17 mouse cellular contexts compared by ENCODE assay signal in the genomic region with DNA sequence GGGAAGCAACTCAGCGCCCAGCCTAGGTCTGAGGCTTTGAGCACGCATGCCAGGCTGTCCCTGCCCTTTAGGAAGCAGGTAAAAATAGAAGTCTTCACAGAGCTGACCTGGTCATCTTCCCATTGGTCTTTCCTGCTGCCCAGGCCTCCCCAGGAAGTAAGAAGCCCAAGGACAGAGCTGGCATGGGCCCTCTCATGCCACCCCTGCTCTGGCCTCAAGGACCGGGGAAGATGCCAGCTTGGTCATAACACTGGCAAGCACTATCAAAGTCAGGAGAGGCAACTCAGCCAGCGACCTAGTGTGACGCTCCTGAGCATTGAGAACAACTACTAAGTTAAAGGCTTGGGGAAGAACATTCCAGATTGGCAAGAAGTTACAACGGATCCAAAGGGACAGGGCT. TPM values are rescaled to one million over a fixed set of nuclear protein-coding genes. Genes with fewer than 3 reads are reported as not detected.
A peak's percentile ranks its signal among the peaks of the same experiment; 100 is the strongest.
DNase-seq lines count a peak whose midpoint lies in the region; ATAC-seq lines count a peak whose summit lies in the region.
"Had no signal": no experiment of that assay in that cellular context is flagged by ENCODE, and none has a peak within 500 bp of the region (broad histone marks: within the 10 kb centered on the region; RNA-seq: fewer than 3 reads in every experiment).

No protein-coding gene starts in this region.

- intact Hi-C loops in heart, postnatal 10 days (cut with DNase I) = loop anchor here (2.0 kb wide), 1 partner anchor 38 kb away; the partner anchor contains the start of gene Cbx4

- H3K4me1 ChIP-seq in brown adipose tissue, adult 24 weeks (ENCODE audit: control insufficient read depth, insufficient read depth, insufficient read length, low read length) = peaks cover 16% of the 10 kb centered on the region
- peaks cover 44% of the 10 kb centered on the region for H3K4me1 ChIP-seq in hindbrain, embryonic 12.5 days
- peaks cover 29% of the 10 kb centered on the region for H3K4me1 ChIP-seq in forebrain, embryonic 14.5 days (ENCODE audit: control insufficient read depth, insufficient read depth, low read length)

- no peak overlapping the region for H3K4me3 ChIP-seq in brown adipose tissue, adult 24 weeks (ENCODE audit: insufficient read depth, low read depth, low read length)
- H3K4me3 ChIP-seq in hindbrain, embryonic 12.5 days = no peak overlapping the region
- H3K4me3 ChIP-seq in forebrain, embryonic 14.5 days (ENCODE audit: low read depth, low read length) = no peak overlapping the region
- H3K4me3 ChIP-seq: liver, embryonic 15.5 days; midbrain, embryonic 10.5 days had no signal

- peak; percentile 88 for DNase-seq in gastrocnemius, adult 18-20 months (ENCODE audit: low spot score)
- no peak for DNase-seq in gastrocnemius, postnatal 4 days (ENCODE audit: low spot score in 2 of 2)
- peak; percentile 75 for DNase-seq in adipocyte (ENCODE audit: low spot score)
- peak; percentile 84 to 88 for DNase-seq in heart, postnatal 10 days
- no peak for DNase-seq in spleen, adult 18-20 months
- no peak for DNase-seq in forebrain, embryonic 14.5 days (ENCODE audit: low spot score)
- DNase-seq: kidney, adult 8-10 months; lung, postnatal 10 days; retina, postnatal 1 day; thymus, postnatal 36 days had no signal

- H3K4me2 ChIP-seq in hindbrain, embryonic 12.5 days (replicated peaks) = no peak overlapping the region
- H3K4me2 ChIP-seq in forebrain, embryonic 14.5 days (ENCODE audit: low read length) = no peak overlapping the region
- H3K4me2 ChIP-seq: hindbrain, embryonic 14.5 days; liver, embryonic 15.5 days had no signal

- no peak overlapping the region for H3K9ac ChIP-seq in hindbrain, embryonic 12.5 days
- no peak overlapping the region for H3K9ac ChIP-seq in forebrain, embryonic 14.5 days (ENCODE audit: low read length)
- H3K9ac ChIP-seq: hindbrain, embryonic 14.5 days; liver, embryonic 15.5 days had no signal

- H3K27me3 ChIP-seq in hindbrain, embryonic 12.5 days = peaks cover 14% of the 10 kb centered on the region
- H3K27me3 ChIP-seq in forebrain, embryonic 14.5 days (replicated peaks; ENCODE audit: control insufficient read depth, insufficient read depth, low read length) = no peaks in the 10 kb centered on the region

- H3K36me3 ChIP-seq in hindbrain, embryonic 12.5 days = no peaks in the 10 kb centered on the region
- no peaks in the 10 kb centered on the region for H3K36me3 ChIP-seq in forebrain, embryonic 14.5 days (ENCODE audit: control insufficient read depth, insufficient read depth, low read length)
- H3K36me3 ChIP-seq: liver, embryonic 15.5 days; midbrain, embryonic 10.5 days had no signal

- H3K9me3 ChIP-seq in hindbrain, embryonic 12.5 days (replicated peaks) = no peaks in the 10 kb centered on the region
- H3K9me3 ChIP-seq in forebrain, embryonic 14.5 days (replicated peaks; ENCODE audit: control insufficient read depth, low read length) = no peaks in the 10 kb centered on the region
- H3K9me3 ChIP-seq: liver, embryonic 15.5 days; midbrain, embryonic 10.5 days had no signal

- ATAC-seq in hindbrain, embryonic 12.5 days (ENCODE audit: low FRiP score) = no peak
- ATAC-seq in forebrain, embryonic 14.5 days = no peak
- ATAC-seq: activated CD4-positive, CD25-positive, alpha-beta regulatory T cell, adult 4 months; forebrain, embryonic 16.5 days had no signal

- H3K27ac ChIP-seq in brown adipose tissue, adult 24 weeks (replicated peaks; ENCODE audit: low read depth, low read length) = peak overlapping the region; percentile 10; the same call in 1 of the 2 replicates
- no peak overlapping the region for H3K27ac ChIP-seq in hindbrain, embryonic 12.5 days
- H3K27ac ChIP-seq in forebrain, embryonic 14.5 days (ENCODE audit: low read depth, low read length) = no peak overlapping the region
- H3K27ac ChIP-seq: hindbrain, embryonic 14.5 days; liver, embryonic 15.5 days had no signal

- 93% methylated on average over 6 of the region's 6 CpGs for WGBS in hindbrain, embryonic 12.5 days
- WGBS in forebrain, embryonic 14.5 days = 88% methylated on average over 6 of the region's 6 CpGs

RNA-seq across cellular contexts. Expression of gene Cbx4, which starts 38.5 kb away (rescaled TPM):
- 1 to 10 TPM; 1.6 to 2.5 TPM for total RNA-seq in gastrocnemius, adult 18-20 months (2021)
- total RNA-seq in gastrocnemius, postnatal 4 days (2021) = 10 to 100 TPM; 10.4 to 10.7 TPM
- 37.3 and 37.4 TPM in 2 replicates for polyA plus RNA-seq in brown adipose tissue, adult 24 weeks (2012; ENCODE audit: insufficient read depth, insufficient read length, missing spikeins)
- 10 to 100 TPM; 22.1 to 22.6 TPM for total RNA-seq in heart, postnatal 10 days (2021)
- 13.2 and 15.0 TPM in 2 replicates for polyA plus RNA-seq in hindbrain, embryonic 12.5 days (2016; fragmentation: Nextera tagmentation; extraction: Ambion mirVana)
- polyA plus RNA-seq in forebrain, embryonic 14.5 days (2014; fragmentation: Nextera tagmentation; extraction: Ambion mirVana) = 9.3 and 14.5 TPM in 2 replicates

Comparison
In these comparisons a context has a peak if more than half of its experiments do, and no peak if none do; other contexts are left out.
1. DNase-seq: peak in gastrocnemius, adult 18-20 months (single experiment), adipocyte (single experiment) and heart, postnatal 10 days (2 of 2); none in gastrocnemius, postnatal 4 days (0 of 2), spleen, adult 18-20 months (0 of 2) and forebrain, embryonic 14.5 days (single experiment).